Mouse (Mus musculus) left cerebral cortex, postnatal 10 days (tissue): Measurements from ENCODE around the gene C1galt1. TPM values are rescaled to one million over a fixed set of nuclear protein-coding genes. Genes with fewer than 3 reads are reported as not detected.

Source experiments
- DNase-seq, 2 experiments: peaks; one replicate each; pipeline ENCODE4 v3.0.0; 2021 to 2022; ENCODE audit warnings: low spot score in 2 of 2, mixed read lengths in 1 of 2; ENCODE audit errors: extremely low spot score in 1 of 2
- intact Hi-C: fragments of 180-260 bp; cut with DNase I; formaldehyde crosslinking; loops from one replicate; pipeline ENCODE4 v1.15.1; 2025
- total RNA-seq, 2 experiments: library from RNA; stranded (reverse); gene quantifications; 2 replicates each; pipeline ENCODE4 v1.2.3; 2021

Gene C1galt1
- 10 to 100 TPM; 16.7 to 19.0 TPM for total RNA-seq

DNA sequence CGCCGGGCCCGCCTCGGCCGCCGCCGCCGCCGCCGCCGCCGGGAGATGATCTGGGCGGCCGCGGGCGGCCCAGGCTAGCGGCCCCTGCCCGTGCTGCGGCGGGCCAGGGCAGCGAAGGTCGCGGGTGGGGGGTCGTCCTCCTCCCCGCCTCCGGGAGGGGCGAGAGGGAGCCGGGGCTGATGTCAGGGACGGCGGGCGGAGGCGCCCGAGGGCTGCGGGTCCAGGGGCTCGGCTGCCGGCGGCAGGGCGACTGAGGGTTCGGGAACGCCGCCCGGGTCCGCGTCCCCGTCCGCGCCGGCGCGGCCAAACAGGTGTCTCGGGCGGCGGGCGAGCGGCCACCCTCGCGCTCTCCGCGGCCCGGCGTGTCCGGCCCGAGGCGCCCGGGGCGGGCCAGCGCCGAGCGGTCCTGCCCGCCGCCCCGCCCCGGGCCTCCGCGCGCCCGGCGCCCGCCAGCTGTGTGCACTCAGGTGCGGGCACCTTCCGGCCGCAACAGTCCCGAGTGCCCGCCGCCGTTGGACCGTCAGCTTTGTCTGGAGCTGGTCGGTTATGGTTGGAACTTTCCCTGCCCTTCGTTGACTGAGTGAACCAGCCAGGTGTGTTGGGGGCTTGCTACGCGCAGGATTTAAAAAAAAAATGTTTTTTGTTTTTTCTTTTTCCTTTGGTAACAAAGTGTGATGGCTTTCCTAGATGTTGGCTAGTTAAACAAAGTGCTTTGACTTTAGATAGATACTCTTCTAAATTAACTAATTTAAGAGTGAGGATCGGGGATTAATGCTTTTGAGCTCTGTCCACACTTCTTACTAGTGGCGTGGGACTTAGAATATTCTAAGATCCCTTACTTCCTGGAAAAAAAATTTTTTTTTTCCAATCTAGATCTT lies at the start of gene C1galt1:
TSS of gene C1galt1 (plus strand) at position 41 of the 878 bp plus-strand sequence.
- intact Hi-C loops, result loop anchor here (10.0 kb wide), 3 partner anchors 110 to 340 kb away; no protein-coding TSS in a partner anchor
- DNase-seq, result no peak

DNA sequence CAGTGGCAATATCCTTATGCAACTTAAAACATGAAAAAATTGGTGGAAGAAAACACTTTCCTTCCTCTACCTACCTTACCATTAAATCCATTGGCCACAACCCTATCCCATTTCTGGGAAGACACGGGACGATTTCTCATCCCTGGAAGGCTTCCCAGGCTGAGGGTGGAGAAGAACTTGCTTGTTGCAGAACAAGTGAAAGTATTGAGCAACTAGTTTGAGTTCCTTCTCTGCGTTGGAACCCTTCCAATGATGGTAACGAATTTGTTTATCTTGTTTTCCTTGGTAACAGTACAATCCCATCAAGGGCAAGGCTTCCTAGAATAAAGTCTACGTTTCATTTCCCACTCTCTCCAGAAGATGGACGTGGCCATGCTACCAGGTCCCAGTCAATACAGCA lies 44.7 kb upstream of the C1galt1 start:
- DNase-seq, result no peak
- intact Hi-C loops, result no loop called here

DNA sequence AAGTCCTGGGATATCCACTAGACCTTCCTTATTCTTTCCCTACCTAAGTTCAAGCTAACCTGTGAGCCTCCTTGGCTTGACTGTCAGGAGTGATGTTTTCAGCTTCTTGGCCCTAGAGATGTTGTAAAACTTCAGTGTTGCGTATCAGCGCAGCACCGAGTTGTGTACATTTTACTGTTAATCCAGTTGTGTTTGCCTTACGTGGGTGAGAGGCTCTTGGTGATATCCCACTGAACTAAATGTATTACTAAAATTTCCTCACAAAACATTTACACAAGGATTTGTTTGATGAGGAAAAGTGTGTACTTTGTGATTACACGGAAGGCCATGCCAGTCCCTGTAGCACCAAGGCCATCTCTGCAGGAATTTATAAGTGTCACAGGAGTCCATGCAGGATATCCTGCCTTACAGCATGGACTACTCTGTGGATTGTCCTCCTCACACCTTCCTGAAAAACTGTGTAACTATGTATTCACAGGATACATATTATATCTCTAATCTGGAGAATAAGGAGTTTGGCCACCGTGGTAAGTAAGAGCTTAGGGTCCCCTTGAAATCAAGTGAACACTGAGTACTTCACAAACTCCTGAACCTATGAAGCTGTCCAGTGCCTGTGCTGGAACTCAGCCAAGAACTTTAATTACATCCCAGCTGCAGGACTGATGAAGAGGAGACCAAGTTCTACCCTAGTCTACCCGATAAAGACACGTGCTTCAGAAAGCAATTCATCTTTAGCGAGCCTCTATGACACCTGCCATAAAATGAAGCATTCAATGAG lies 40.7 kb upstream of the C1galt1 start:
- intact Hi-C loops, result no loop called here
- no peak for DNase-seq

DNA sequence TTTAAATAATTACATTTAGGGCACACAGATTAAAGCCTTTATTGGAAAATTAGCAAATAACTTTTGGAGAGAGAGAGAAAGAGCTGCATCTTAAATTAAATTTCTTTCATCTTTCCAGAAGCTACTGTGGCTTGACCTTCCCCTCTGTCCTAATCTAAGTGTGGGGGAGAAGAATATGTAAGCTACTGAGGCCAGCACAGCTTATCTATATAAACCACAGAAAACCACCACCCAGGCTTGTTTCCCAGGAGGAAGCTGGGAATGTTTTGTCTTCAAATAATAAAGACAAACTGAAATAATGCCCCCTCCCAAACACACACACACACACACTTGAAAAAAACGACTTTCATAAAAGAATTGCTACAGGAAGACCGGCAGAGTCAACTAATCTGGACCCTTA lies 30.5 kb upstream of the C1galt1 start:
- intact Hi-C loops, result no loop called here
- no peak for DNase-seq

DNA sequence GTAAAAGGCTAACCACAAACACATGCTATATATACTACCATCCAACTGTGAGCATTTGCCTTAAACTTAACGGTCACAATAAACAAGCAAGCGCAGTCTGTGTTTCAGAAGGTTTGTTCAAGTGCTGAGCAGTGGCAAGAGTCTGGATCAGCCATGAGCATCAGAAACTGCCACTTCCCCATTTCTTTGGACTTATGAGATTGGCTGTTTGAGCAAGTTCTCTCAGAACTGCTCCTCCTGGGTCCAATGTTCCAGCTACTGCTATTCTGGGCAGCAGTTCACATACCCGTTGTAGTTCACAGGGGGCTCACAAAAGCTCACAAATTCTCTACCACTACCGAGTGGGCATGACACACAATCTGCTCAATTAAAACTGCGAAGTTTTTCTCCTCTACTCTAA lies 28.4 kb upstream of the C1galt1 start:
- intact Hi-C loops, result no loop called here
- DNase-seq, result no peak

DNA sequence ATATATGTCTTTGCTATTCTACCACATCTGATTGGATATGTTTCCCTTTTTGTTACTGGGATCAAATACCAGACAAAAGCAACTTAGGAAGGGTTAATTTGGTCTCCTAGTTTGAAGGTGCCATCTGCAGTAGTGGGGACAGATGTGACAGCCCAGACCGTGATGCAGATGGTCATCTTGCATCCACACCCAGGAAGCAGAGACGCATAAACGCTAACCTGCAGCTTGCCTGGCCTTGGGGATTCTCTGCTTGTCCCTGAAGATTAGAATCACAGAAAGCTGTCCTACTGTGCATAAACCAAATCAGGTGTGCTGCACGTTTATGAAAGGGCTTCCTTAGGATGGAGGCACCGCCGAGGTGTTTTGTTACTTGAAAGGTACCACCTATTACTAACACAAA lies 22.0 kb upstream of the C1galt1 start:
- no peak for DNase-seq
- intact Hi-C loops, result no loop called here

DNA sequence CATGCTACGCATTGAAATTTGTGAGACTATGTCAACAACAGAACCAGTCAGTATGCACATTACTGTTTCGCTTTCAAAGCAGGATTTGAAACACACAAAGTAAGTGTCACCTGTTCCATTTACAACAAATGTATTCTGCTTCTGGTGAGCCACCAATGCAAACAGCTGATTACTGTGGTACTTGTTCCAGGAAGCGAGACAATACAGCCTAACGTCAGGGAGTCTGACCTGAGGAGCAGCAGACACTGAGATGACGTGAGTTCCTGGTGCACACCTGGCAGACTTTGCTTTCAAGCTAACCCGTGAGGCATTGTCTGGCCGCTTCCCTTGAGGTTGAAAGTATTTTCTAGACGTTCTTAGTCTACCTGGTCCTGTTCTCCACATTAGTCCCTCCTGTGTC lies 13.8 kb upstream of the C1galt1 start:
- intact Hi-C loops, result no loop called here
- DNase-seq, result no peak

DNA sequence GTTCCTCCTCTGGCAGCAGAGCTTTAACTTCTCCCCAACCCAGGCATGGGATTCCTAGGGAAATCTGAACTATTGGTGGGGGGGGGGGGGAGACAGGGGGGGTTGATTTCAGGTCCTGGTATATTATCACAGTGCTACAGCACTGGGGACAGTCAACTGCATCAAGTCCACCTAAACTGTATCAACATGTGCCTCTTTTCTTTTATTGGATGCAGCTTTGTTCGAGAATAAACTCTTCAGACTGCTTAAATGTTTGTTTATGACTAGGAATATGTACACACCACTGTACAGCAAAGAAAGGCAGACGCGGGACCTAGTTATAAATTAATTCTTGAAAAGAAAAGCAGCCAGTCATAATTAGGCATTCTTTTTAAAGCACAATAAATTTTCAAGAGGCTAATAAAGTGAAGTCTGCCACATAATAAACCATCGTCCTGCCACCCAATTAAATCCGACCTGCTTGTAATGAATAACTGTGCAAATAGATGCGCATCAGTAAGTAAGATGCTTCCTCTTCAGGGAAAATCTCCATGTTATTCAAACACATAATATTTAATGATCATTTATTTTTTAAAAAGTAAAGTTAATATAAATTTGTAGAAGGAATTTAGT lies 12.0 kb upstream of the C1galt1 start:
- intact Hi-C loops, result no loop called here
- DNase-seq, result no peak

DNA sequence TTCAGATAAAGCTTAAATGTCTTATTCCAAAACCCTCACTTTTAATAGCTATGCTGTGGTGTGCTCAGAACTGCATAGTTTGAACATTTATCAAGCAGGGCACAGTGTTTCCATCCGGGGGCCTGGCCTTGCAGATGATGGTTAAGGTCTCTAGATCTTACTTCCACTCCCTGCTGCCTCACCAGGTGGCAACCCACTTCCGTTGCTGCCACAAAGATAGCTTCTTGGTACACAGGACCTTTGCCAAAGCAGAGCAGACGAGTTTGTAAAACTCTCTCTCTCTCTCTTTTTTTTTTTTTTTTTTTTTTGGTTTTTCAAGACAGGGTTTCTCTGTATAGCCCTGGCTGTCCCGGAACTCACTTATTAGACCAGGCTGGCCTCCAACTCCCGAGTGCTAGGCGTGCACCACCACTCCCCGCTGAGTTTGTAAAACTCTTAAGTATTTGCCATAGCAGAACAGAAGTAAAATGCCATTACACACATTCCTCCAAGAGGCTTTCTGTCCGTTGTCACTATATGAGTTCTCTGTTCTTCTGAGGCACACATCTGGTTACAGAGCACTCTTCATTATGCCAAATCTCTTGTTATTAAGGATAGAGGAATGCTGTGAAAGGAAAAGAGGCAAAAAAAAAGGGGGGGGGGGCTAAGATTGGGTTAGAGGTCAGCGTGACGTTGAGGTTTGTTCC lies 773 bp upstream of the C1galt1 start:
- DNase-seq, result no peak
- intact Hi-C loops, result loop anchor here (10.0 kb wide), 3 partner anchors 109 to 341 kb away; no protein-coding TSS in a partner anchor

DNA sequence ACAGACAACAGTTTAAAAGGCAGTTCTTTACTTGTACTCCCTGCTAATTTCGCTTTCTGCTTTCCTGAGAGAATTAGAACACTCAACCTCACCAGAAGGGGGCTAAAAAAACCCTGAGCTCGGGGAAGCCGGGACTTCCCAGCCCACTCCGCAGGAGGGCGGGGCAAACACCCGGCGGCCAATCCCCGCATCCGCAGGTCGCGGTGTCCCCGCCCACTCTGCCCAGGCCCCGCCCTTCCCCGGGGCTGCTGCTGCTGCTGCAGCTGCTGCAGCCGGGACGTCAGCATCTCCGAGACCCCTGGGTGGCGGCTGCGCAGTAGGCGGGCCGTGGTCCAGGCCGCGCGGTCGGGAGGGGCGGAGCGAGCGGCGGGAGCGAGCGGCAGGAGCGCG lies 235 bp upstream of the C1galt1 start:
- intact Hi-C loops, result loop anchor here (10.0 kb wide), 3 partner anchors 110 to 340 kb away; no protein-coding TSS in a partner anchor
- peak; percentile 92 to 100 for DNase-seq

DNA sequence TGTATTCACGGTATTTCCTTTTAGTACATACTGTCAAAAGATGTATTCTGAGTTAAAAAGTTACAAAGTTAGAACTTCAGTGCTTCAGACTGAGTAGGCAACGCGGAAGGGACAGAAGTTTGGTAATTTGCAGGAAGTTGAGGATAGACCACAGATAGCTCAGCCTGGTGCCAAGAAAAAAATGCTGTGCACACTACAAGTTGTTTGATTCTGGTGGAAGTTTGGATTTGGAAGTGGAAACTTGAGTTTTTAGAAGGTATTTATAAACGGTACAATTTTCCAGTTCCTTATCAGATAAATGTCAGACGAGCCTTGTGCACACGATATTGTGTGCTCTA lies 1.0 kb downstream of the C1galt1 start:
- intact Hi-C loops, result loop anchor here (10.0 kb wide), 3 partner anchors 111 to 339 kb away; no protein-coding TSS in a partner anchor
- DNase-seq, result no peak

DNA sequence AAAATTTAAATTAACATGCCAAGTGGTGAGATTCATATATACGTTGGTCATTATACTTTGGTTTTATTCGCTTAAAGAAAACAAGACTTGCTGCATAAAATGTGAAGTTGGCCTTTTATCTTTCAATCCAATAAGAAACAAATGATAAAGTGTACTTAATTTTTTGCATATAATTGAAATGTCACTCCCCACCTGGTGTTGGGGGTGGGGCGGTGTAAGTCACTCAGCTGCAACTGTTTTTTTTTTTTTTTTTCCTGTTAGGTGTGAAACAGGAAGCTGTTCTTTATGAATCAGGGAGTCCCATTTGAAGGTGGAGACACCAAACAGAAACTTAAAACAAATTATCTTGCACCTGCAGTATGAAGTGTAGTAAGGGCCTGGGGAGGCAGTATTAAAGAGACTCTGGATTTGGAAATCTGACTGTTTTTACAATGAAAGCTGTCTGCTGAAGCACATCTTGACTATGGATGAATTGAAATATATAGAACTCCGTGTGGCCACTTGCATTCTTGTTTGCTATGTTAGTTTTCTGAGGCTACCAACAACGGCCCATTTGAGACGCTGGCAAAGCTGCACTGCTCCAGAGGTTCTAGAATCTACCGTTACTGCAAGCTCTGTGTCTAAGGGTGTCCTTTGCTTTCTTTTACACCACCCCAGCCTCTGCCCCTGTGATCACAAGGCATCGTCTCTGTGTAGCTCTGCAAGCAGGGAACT lies 2.2 kb downstream of the C1galt1 start:
- no peak for DNase-seq
- intact Hi-C loops, result loop anchor here (10.0 kb wide), 3 partner anchors 112 to 338 kb away; no protein-coding TSS in a partner anchor

DNA sequence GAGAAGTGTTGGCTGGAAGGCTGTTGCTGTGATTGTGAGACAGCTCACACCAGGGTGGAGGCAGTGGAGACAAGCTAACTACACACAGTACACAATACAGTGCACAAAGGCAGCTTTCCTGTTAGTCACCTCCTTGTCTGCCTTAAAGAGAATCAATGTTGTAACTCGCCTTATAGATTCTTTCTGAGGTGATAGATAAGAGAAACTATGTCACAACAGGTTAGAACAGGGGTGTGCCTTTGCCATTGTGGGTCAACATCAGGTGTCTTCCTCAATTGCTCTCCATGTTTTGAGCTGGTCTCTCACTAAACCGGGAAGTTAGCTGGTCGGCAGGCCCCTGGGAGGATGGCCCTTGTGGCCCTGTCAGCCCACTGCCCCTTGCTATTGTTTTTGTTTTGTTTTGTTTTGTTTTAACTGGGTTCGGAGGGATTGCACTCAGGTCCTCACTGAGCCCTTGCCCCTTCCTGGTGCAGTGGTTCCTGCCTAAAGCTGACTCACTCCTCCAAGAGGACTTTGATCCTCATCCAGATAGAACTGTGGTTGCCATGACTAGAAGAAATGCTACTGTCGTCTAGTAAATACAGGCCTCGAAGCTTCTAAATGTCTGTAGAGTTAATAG lies 3.4 kb downstream of the C1galt1 start:
- no peak for DNase-seq
- intact Hi-C loops, result loop anchor here (10.0 kb wide), 3 partner anchors 113 to 337 kb away; no protein-coding TSS in a partner anchor

DNA sequence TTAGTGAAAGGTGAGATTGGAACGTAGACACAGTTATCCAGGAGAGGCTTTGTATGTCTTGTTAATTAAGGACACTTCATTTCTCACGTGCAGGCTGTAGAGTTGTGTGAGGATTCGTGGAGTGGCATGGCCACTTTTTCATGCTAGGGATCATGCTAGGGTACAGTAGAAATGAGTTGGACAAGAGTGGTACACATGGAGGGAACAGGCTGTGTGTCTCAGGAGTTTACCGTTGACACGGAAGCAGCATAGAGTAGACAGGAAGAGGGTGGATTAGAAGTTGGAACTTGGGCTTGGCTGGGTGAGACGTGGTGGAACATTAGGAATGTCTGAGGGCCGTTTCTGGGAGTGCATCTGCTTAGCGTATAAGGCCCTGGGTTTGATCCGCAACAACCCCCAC lies 4.1 kb downstream of the C1galt1 start:
- no peak for DNase-seq
- intact Hi-C loops, result loop anchor here (10.0 kb wide), 3 partner anchors 114 to 336 kb away; no protein-coding TSS in a partner anchor

DNA sequence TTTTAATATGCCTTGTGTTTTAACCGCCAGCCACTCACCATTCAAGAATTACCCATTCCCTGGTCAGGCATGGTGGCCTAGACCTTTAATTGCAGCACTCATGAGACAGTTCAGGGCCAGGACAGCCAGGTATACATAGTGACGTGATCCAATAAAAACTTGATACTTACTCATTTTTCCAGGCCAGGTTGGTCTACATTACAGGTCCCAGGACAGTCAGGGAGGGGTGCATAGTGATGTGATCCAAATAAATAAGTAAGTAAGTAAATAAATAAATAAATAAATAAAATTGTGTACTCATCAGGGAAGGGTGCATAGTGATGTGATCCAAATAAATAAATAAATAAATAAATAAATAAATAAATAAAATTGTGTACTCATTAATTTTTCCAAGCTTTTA lies 6.4 kb downstream of the C1galt1 start:
- no peak for DNase-seq
- intact Hi-C loops, result loop anchor here (10.0 kb wide), 1 partner anchor 194 kb away; no protein-coding TSS in a partner anchor

DNA sequence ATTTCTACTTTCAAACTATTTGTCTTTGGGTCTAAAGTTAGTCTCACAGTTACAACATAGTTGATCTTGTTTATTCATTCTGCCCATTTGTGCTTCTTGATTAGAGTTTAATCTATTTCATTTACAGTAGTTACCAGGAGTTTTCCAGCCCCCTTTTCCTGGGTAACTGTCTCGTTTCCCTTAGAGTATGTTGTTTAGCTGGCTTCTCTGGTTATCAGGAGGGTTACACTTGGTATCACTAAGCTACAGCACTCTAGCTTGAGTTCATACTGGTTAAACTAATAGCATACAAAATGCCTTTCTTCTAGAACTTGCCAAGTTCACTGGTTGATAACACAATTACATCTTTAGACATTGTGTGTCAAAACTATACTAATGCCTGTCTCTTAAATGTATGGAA lies 8.3 kb downstream of the C1galt1 start:
- DNase-seq, result no peak
- intact Hi-C loops, result loop anchor here (10.0 kb wide), 1 partner anchor 192 kb away; no protein-coding TSS in a partner anchor

DNA sequence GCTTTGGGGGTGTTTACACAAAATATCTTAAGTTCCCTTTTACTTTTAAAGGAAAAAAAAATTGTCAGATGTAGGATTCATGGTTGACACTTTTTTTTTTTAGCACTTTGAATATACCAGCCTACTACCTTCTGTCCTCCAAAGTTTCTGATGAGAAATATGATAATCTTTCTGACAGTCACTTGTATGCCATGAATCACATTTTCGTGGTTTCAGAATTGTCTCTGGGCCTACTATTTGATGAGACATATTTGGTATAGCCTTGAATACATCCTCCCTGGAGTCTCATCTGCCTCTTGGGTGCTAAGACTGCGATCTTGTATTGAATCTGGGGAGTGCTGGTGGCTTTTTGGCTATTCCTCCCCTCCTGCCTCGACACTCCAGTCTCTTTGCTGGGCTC lies 8.8 kb downstream of the C1galt1 start:
- intact Hi-C loops, result loop anchor here (10.0 kb wide), 1 partner anchor 191 kb away; no protein-coding TSS in a partner anchor
- DNase-seq, result no peak
